Mouse (Mus musculus) heart, adult 2 months (tissue): ENCODE measurements around the gene Mdc1.

ENCODE experiments used
- CTCF ChIP-seq: fragments of 200-600 bp; IDR thresholded peaks from 2 replicates; pipeline ENCODE4 v1.8.1; 2022; ENCODE audit warnings: antibody characterized with exemption, mild to moderate bottlenecking, moderate library complexity
- EP300 ChIP-seq: fragments of 200-500 bp; IDR thresholded peaks from 2 replicates; pipeline ENCODE4 v1.6.1; 2011; ENCODE audit warnings: low read depth, low read length, control low read depth; ENCODE audit not compliant: insufficient read depth
- POLR2A ChIP-seq: fragments of 200-500 bp; IDR thresholded peaks from 2 replicates; pipeline ENCODE4 v1.6.1; 2011; ENCODE audit warnings: mild to moderate bottlenecking, low read depth, low read length, control low read depth; ENCODE audit not compliant: insufficient read depth

DNA sequence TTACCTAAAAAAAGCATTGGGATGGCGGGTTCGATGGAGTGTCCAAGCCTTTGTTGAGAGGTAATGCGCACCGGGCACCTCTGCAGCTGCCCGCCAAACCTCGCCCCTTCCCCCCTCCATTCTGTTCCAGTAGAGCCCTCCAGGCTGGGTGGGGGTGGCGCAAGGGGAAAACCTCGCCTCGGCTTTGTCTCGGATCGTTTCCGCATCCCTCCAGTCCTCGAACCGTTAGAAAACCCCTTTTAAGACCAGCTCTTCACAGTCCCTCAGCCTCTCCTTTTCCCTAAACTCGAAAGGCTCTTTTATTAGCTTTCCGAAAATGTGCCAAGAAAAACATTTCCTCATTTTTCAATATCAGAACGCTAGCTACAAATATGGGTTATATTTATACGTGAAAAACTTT is 3.8 kb upstream of the Mdc1 start:
- no peak for TF ChIP-seq POLR2A
- TF ChIP-seq CTCF: no peak
- no peak for TF ChIP-seq EP300
